Mouse (Mus musculus) heart, adult 11 months (tissue): ENCODE measurements around the gene Usp45.
A peak's percentile ranks its signal among the peaks of the same experiment; 100 is the strongest.

Source experiments
- DNase-seq: peaks from one replicate; pipeline ENCODE4 v3.0.0; 2022

The Usp45 gene

GRCm38 (mm10) chr4:21793631-21794030 lies 26.7 kb downstream of the Usp45 start:
- DNase-seq = no peak

- DNase-seq = peak; percentile 2
These were observed 34.1 kb downstream of the Usp45 start for GRCm38 (mm10) chr4:21801013-21801412.

GRCm38 (mm10) chr4:21801620-21802019 lies 34.7 kb downstream of the Usp45 start:
- DNase-seq = no peak

- no peak for DNase-seq
These were observed 40.2 kb downstream of the Usp45 start for GRCm38 (mm10) chr4:21807204-21807603.

- DNase-seq = no peak
These were observed 43.7 kb downstream of the Usp45 start for GRCm38 (mm10) chr4:21810608-21811007.

GRCm38 (mm10) chr4:21812635-21813034 lies 45.7 kb downstream of the Usp45 start:
- DNase-seq = no peak

GRCm38 (mm10) chr4:21814029-21814428 lies 47.1 kb downstream of the Usp45 start:
- peak; percentile 86 for DNase-seq

- no peak for DNase-seq
These were observed 59.7 kb downstream of the Usp45 start for GRCm38 (mm10) chr4:21826616-21827015.

GRCm38 (mm10) chr4:21832844-21833243 lies 65.9 kb downstream of the Usp45 start:
- DNase-seq = no peak

GRCm38 (mm10) chr4:21847481-21848286 lies 80.7 kb downstream of the Usp45 start, which contains the start of gene Pnisr:
Gene Pnisr, plus strand, starts transcription at chr4:21847583.
- DNase-seq = peak; percentile 99

GRCm38 (mm10) chr4:21848287-21848630 lies 81.3 kb downstream of the Usp45 start:
- peak; percentile 99 for DNase-seq

- DNase-seq = no peak
These were observed 90.5 kb downstream of the Usp45 start for GRCm38 (mm10) chr4:21857481-21857880.

- DNase-seq = no peak
These were observed 98.3 kb downstream of the Usp45 start for GRCm38 (mm10) chr4:21865226-21865625.

- no peak for DNase-seq
These were observed 111.8 kb downstream of the Usp45 start for GRCm38 (mm10) chr4:21878776-21879175.

GRCm38 (mm10) chr4:21879565-21880220 lies 112.7 kb downstream of the Usp45 start, which contains the start of gene Coq3:
Gene Coq3, plus strand, starts transcription at chr4:21879673.
- DNase-seq = peak; percentile 98

- DNase-seq = peak; percentile 21
These were observed 115.8 kb downstream of the Usp45 start for GRCm38 (mm10) chr4:21882806-21883205.

GRCm38 (mm10) chr4:21885831-21886230 lies 118.9 kb downstream of the Usp45 start:
- peak; percentile 71 for DNase-seq
